Mouse (Mus musculus): ENCODE results near the gene Kcnb1. TPM values are rescaled to one million over a fixed set of nuclear protein-coding genes. Genes with fewer than 3 reads are reported as not detected.

Kcnb1 gene
- polyA plus RNA-seq, 1 experiment from 2014 or later = 1.3 TPM

- H3K4me1 ChIP-seq = peaks cover 22% of the 10 kb centered on the region
- no peaks in the 10 kb centered on the region for H3K9me3 ChIP-seq
- peaks cover 19% of the 10 kb centered on the region for H3K36me3 ChIP-seq
- no peaks in the 10 kb centered on the region for H3K27me3 ChIP-seq (replicated peaks)
- 49% methylated on average over 6 of the region's 6 CpGs for WGBS
- H3K4me2 ChIP-seq (replicated peaks) = no peak overlapping the region
- H3K27ac ChIP-seq = no peak overlapping the region
- ATAC-seq (ENCODE audit: low FRiP score, low read depth) = no peak
- H3K4me3 ChIP-seq = no peak overlapping the region
- H3K9ac ChIP-seq = no peak overlapping the region
These were observed 122.4 kb downstream of the Kcnb1 start for GRCm38 (mm10) chr2:167067575-167067974.

GRCm38 (mm10) chr2:167066528-167067516 lies 123.1 kb downstream of the Kcnb1 start:
- ATAC-seq (ENCODE audit: low FRiP score, low read depth) = no peak
- Histone ChIP-seq H3K9me3 (no peaks in the 10 kb centered on the region), H3K36me3 (peaks cover 19% of the 10 kb centered on the region), H3K4me1 (peaks cover 24% of the 10 kb centered on the region), H3K4me2 (replicated peaks) (no peak overlapping the region), H3K27ac (no peak overlapping the region), H3K27me3 (replicated peaks) (no peaks in the 10 kb centered on the region), H3K4me3 (no peak overlapping the region), H3K9ac (no peak overlapping the region)
- 34% methylated on average over 6 of the region's 6 CpGs for WGBS

- H3K4me2 ChIP-seq (replicated peaks) = peak overlapping the region; percentile 89; the same call in 1 of the 2 replicates
- H3K9ac ChIP-seq = 0 out of 2 replicates have a peak overlapping the region, but pooled peaks have one; percentile 17
- H3K4me1 ChIP-seq = peaks cover 29% of the 10 kb centered on the region
- WGBS = 58% methylated on average over 1 of the region's 1 CpGs
- no peak overlapping the region for H3K4me3 ChIP-seq
- no peaks in the 10 kb centered on the region for H3K9me3 ChIP-seq
- peaks cover 19% of the 10 kb centered on the region for H3K36me3 ChIP-seq
- H3K27ac ChIP-seq = no peak overlapping the region
- no peaks in the 10 kb centered on the region for H3K27me3 ChIP-seq (replicated peaks)
- no peak for ATAC-seq (ENCODE audit: low FRiP score, low read depth)
These were observed 123.9 kb downstream of the Kcnb1 start for GRCm38 (mm10) chr2:167066031-167066430.

GRCm38 (mm10) chr2:167064601-167065295 lies 125.2 kb downstream of the Kcnb1 start:
- WGBS = 24% methylated on average over 9 of the region's 9 CpGs

GRCm38 (mm10) chr2:167063906-167064496 lies 126.0 kb downstream of the Kcnb1 start:
- Histone ChIP-seq H3K9me3 (no peaks in the 10 kb centered on the region), H3K36me3 (peaks cover 23% of the 10 kb centered on the region), H3K4me1 (peaks cover 32% of the 10 kb centered on the region), H3K27ac (peak overlapping the region; percentile 70), H3K4me2 (replicated peaks) (peak overlapping the region; percentile 89), H3K4me3 (peak overlapping the region; percentile 84), H3K27me3 (replicated peaks) (no peaks in the 10 kb centered on the region), H3K9ac (peak overlapping the region; percentile 92)
- WGBS = under 1% methylated on average over 7 of the region's 7 CpGs
- ATAC-seq (ENCODE audit: low FRiP score, low read depth) = no peak

More at GRCm38 (mm10) chr2:167064601-167065295, 125.2 kb downstream of the Kcnb1 start:
- Histone ChIP-seq H3K36me3 (peaks cover 20% of the 10 kb centered on the region), H3K27ac (no peak overlapping the region; the same call in 1 of the 2 replicates), H3K27me3 (replicated peaks) (no peaks in the 10 kb centered on the region), H3K4me1 (peaks cover 32% of the 10 kb centered on the region), H3K9me3 (no peaks in the 10 kb centered on the region), H3K4me2 (replicated peaks) (peak overlapping the region; percentile 89), H3K9ac (peak overlapping the region; percentile 60), H3K4me3 (peak overlapping the region; percentile 84)
- no peak for ATAC-seq (ENCODE audit: low FRiP score, low read depth)

GRCm38 (mm10) chr2:167062965-167063880 lies 126.7 kb downstream of the Kcnb1 start, which contains the start of gene Znfx1:
Gene Znfx1 (minus strand): TSS chr2:167063015.
- Histone ChIP-seq H3K4me1 (peaks cover 32% of the 10 kb centered on the region), H3K36me3 (peaks cover 25% of the 10 kb centered on the region), H3K4me2 (replicated peaks) (peak within 1 kb of the TSS; percentile 89), H3K9ac (peak within 1 kb of the TSS; percentile 92), H3K27me3 (replicated peaks) (no peaks in the 10 kb centered on the region), H3K4me3 (peak within 1 kb of the TSS; percentile 84), H3K9me3 (no peaks in the 10 kb centered on the region), H3K27ac (peak within 1 kb of the TSS; percentile 86)
- ATAC-seq (ENCODE audit: low FRiP score, low read depth) = peak; percentile 93
- WGBS = under 1% methylated on average over 56 of the region's 57 CpGs

GRCm38 (mm10) chr2:167062497-167062911 lies 127.5 kb downstream of the Kcnb1 start:
- peaks cover 31% of the 10 kb centered on the region for H3K36me3 ChIP-seq
- H3K9ac ChIP-seq = peak overlapping the region; percentile 92
- H3K4me3 ChIP-seq = peak overlapping the region; percentile 84
- no peaks in the 10 kb centered on the region for H3K27me3 ChIP-seq (replicated peaks)
- H3K4me2 ChIP-seq (replicated peaks) = peak overlapping the region; percentile 89
- peak overlapping the region; percentile 86 for H3K27ac ChIP-seq
- H3K9me3 ChIP-seq = no peaks in the 10 kb centered on the region
- peak; percentile 84 for ATAC-seq (ENCODE audit: low FRiP score, low read depth)
- peaks cover 32% of the 10 kb centered on the region for H3K4me1 ChIP-seq
- WGBS = 1% methylated on average over 59 of the region's 60 CpGs

GRCm38 (mm10) chr2:167061381-167062034 lies 128.4 kb downstream of the Kcnb1 start:
- Histone ChIP-seq H3K4me1 (peaks cover 32% of the 10 kb centered on the region), H3K27ac (no peak overlapping the region), H3K9me3 (no peaks in the 10 kb centered on the region), H3K4me3 (peak overlapping the region; percentile 84), H3K9ac (peak overlapping the region; percentile 92), H3K27me3 (replicated peaks) (no peaks in the 10 kb centered on the region), H3K4me2 (replicated peaks) (peak overlapping the region; percentile 89), H3K36me3 (peaks cover 41% of the 10 kb centered on the region)
- no peak for ATAC-seq (ENCODE audit: low FRiP score, low read depth)
- WGBS = 21% methylated on average over 11 of the region's 11 CpGs

- H3K36me3 ChIP-seq = peaks cover 42% of the 10 kb centered on the region
- H3K27ac ChIP-seq = no peak overlapping the region
- no peak overlapping the region for H3K4me3 ChIP-seq
- no peaks in the 10 kb centered on the region for H3K27me3 ChIP-seq (replicated peaks)
- H3K9ac ChIP-seq = 0 out of 2 replicates have a peak overlapping the region, but pooled peaks have one; percentile 13
- no peaks in the 10 kb centered on the region for H3K9me3 ChIP-seq
- H3K4me1 ChIP-seq = peaks cover 29% of the 10 kb centered on the region
- ATAC-seq (ENCODE audit: low FRiP score, low read depth) = no peak
- H3K4me2 ChIP-seq (replicated peaks) = peak overlapping the region; percentile 29
These were observed 129.2 kb downstream of the Kcnb1 start for GRCm38 (mm10) chr2:167060761-167061160.

- Histone ChIP-seq H3K4me2 (replicated peaks) (peak overlapping the region; percentile 29), H3K4me1 (peaks cover 25% of the 10 kb centered on the region), H3K27ac (no peak overlapping the region), H3K27me3 (replicated peaks) (no peaks in the 10 kb centered on the region), H3K9me3 (no peaks in the 10 kb centered on the region), H3K4me3 (no peak overlapping the region), H3K36me3 (peaks cover 42% of the 10 kb centered on the region), H3K9ac (0 out of 2 replicates have a peak overlapping the region, but pooled peaks have one; percentile 13)
- no peak for ATAC-seq (ENCODE audit: low FRiP score, low read depth)
- WGBS = 70% methylated on average over 3 of the region's 3 CpGs
These were observed 129.6 kb downstream of the Kcnb1 start for GRCm38 (mm10) chr2:167060360-167060759.

Data from neural tube, embryonic 12.5 days (tissue).